Mouse (Mus musculus) lung, postnatal 36 days (tissue): ENCODE results near the gene Tent4a.

ENCODE experiments used
- DNase-seq: peaks from one replicate; pipeline ENCODE4 v3.0.0; 2022; ENCODE audit warnings: mixed read lengths

The Tent4a gene

GRCm38 (mm10) chr13:69460635-69461465 lies 73.6 kb downstream of the Tent4a start:
- DNase-seq, result peak; percentile 60

GRCm38 (mm10) chr13:69459657-69460458 lies 74.6 kb downstream of the Tent4a start:
- peak; percentile 53 for DNase-seq

- DNase-seq, result no peak
Observed at GRCm38 (mm10) chr13:69458891-69459290, 75.5 kb downstream of the Tent4a start.

GRCm38 (mm10) chr13:69458461-69458860 lies 76.0 kb downstream of the Tent4a start:
- DNase-seq, result no peak

GRCm38 (mm10) chr13:69457105-69457504 lies 77.3 kb downstream of the Tent4a start:
- no peak for DNase-seq

GRCm38 (mm10) chr13:69456641-69457040 lies 77.8 kb downstream of the Tent4a start:
- DNase-seq, result no peak

GRCm38 (mm10) chr13:69455476-69456175 lies 78.8 kb downstream of the Tent4a start:
- DNase-seq, result no peak
